Mouse (Mus musculus) testis, adult 2 months (tissue): Measurements from ENCODE around the gene Snx33.

Experiments
- CTCF ChIP-seq: fragments of 200-500 bp; IDR thresholded peaks from 2 replicates; pipeline ENCODE4 v1.5.1; 2012; ENCODE audit warnings: low read depth, mild to moderate bottlenecking, inconsistent platforms, low read length, moderate library complexity; ENCODE audit not compliant: control insufficient read depth, insufficient read depth, insufficient replicate concordance
- POLR2A ChIP-seq: fragments of 200-500 bp; IDR thresholded peaks from 2 replicates; pipeline ENCODE4 v1.6.1; 2012; ENCODE audit warnings: low read depth, mild to moderate bottlenecking, inconsistent platforms, low read length, moderate library complexity; ENCODE audit not compliant: control insufficient read depth

- TF ChIP-seq CTCF (no peak), POLR2A (no peak)
These were observed 25.4 kb upstream of the Snx33 start for GRCm38 (mm10) chr9:56953562-56953961.
